Mouse (Mus musculus): Measurements from ENCODE around the gene Anapc15. TPM values are rescaled to one million over a fixed set of nuclear protein-coding genes. Genes with fewer than 3 reads are reported as not detected.

Anapc15 gene
- 85.0 TPM for polyA plus RNA-seq (2012; fragmentation: generic; extraction: Trizol)
- long read RNA-seq, experiment 1, transcript Anapc15-210 (6 exons, 3,103 nt), result major isoform, 10 of 33 reads
- long read RNA-seq, experiment 1, partial matches to known transcripts, result 3 of 33 reads
- long read RNA-seq, experiment 1, other reads (novel, unspliced or antisense), result 14 of 33 reads
- long read RNA-seq, experiment 2, transcript Anapc15-210 (6 exons, 3,103 nt), result minor isoform, 22 of 89 reads
- long read RNA-seq, experiment 2, transcript Anapc15-201 (5 exons, 937 nt), result major isoform, 30 of 89 reads
- long read RNA-seq, experiment 2, partial matches to known transcripts, result 7 of 89 reads
- long read RNA-seq, experiment 2, other reads (novel, unspliced or antisense), result 29 of 89 reads

DNA sequence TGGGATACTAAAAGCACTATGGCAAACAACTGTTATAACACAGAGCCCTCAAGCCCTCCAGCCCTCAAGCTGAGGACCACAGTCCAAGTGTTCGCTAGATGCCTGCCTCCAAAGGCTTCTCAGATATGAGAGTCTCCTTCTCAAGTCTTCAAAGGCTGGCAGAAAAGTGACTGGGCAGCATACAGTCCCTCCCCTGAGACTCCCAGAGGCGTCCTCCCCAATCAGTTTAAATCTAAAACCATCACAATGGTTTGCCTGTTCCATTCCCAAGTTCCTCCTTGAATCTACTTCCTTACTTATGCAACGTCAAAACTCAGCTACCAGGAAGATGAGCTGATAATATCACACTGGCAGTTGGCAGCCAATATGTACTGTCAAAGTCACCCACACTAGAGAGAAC is at the start of gene Anapc15:
Gene Anapc15 (plus strand): TSS at position 301 of the 400 bp plus-strand sequence.
- H3K36me3 ChIP-seq (ENCODE audit: control insufficient read depth, insufficient read depth), result no peaks in the 10 kb centered on the region
- no peaks in the 10 kb centered on the region for H3K79me2 ChIP-seq (ENCODE audit: control insufficient read depth, insufficient read depth)
- TF ChIP-seq MAX (IDR thresholded peaks at IDR 0.05), result no peak
- no peak for TF ChIP-seq USF1 (IDR thresholded peaks at IDR 0.05; ENCODE audit: low read depth)
- TF ChIP-seq MYOD1 (IDR thresholded peaks at IDR 0.05; ENCODE audit: control insufficient read depth, insufficient read length, low read depth), result no peak
- TF ChIP-seq MYOG (IDR thresholded peaks at IDR 0.05; ENCODE audit: control insufficient read depth, extremely low read depth, insufficient read length), result no peak
- no peak for TF ChIP-seq CEBPB (IDR thresholded peaks at IDR 0.05; ENCODE audit: low read depth)
- TF ChIP-seq FOSL1 (IDR thresholded peaks at IDR 0.05; ENCODE audit: insufficient read depth, low read length, poor library complexity, severe bottlenecking), result no peak
- no peak within 1 kb of the TSS for H3K4me3 ChIP-seq (ENCODE audit: insufficient read depth, poor library complexity, severe bottlenecking)
- H3K79me3 ChIP-seq (ENCODE audit: low read depth), result no peaks in the 10 kb centered on the region
- H3K27me3 ChIP-seq (ENCODE audit: control insufficient read depth, insufficient read depth, insufficient read length), result no peaks in the 10 kb centered on the region
- no peak within 1 kb of the TSS for H3ac ChIP-seq (ENCODE audit: control insufficient read depth, insufficient read length, low read depth)

DNA sequence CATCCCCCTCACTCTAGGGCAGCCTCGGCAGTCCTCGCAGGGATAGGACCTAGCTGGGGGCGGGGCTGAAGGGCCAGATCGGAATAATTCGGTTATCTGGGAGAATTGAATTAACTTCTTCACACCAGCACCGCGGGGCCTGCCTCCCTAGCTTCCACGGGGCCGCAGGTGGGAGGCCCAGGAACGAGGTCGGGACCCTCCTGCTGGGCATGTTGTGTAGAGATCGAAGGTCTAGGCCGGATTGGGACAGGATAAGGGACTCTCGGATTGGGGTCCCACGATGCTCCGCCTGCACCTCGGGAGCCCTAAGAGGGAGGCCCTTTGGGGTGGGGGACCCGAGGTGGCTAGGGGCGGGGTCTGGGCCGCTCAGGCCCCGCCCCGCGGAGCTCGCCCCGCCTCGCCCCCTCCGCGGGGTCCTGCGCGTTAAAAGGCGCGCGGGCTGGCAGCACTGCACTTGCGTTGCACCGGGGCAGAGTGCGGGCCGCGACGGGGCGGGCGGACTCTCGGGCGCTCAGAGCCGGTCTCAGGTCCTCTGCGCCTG is 45.6 kb upstream of the Anapc15 start, which contains the start of gene Phox2a:
Gene Phox2a (plus strand): TSS at position 453 of the 541 bp plus-strand sequence.
- Histone ChIP-seq H3K4me3 (ENCODE audit: insufficient read depth, poor library complexity, severe bottlenecking) (no peak within 1 kb of the TSS), H3K79me3 (ENCODE audit: low read depth) (no peaks in the 10 kb centered on the region), H3K79me2 (ENCODE audit: control insufficient read depth, insufficient read depth) (no peaks in the 10 kb centered on the region), H3ac (ENCODE audit: control insufficient read depth, insufficient read length, low read depth) (no peak within 1 kb of the TSS), H3K27me3 (ENCODE audit: control insufficient read depth, insufficient read depth, insufficient read length) (peaks cover 6% of the 10 kb centered on the region), H3K36me3 (ENCODE audit: control insufficient read depth, insufficient read depth) (no peaks in the 10 kb centered on the region)
- TF ChIP-seq USF1 (IDR thresholded peaks at IDR 0.05; ENCODE audit: low read depth) (no peak), CEBPB (IDR thresholded peaks at IDR 0.05; ENCODE audit: low read depth) (no peak), MYOD1 (IDR thresholded peaks at IDR 0.05; ENCODE audit: control insufficient read depth, insufficient read length, low read depth) (no peak), CTCF (IDR thresholded peaks at IDR 0.05; ENCODE audit: control insufficient read depth, insufficient read depth, insufficient read length) (no peak), MAX (IDR thresholded peaks at IDR 0.05) (no peak), FOSL1 (IDR thresholded peaks at IDR 0.05; ENCODE audit: insufficient read depth, low read length, poor library complexity, severe bottlenecking) (no peak), MYOG (IDR thresholded peaks at IDR 0.05; ENCODE audit: control insufficient read depth, extremely low read depth, insufficient read length) (no peak)

DNA sequence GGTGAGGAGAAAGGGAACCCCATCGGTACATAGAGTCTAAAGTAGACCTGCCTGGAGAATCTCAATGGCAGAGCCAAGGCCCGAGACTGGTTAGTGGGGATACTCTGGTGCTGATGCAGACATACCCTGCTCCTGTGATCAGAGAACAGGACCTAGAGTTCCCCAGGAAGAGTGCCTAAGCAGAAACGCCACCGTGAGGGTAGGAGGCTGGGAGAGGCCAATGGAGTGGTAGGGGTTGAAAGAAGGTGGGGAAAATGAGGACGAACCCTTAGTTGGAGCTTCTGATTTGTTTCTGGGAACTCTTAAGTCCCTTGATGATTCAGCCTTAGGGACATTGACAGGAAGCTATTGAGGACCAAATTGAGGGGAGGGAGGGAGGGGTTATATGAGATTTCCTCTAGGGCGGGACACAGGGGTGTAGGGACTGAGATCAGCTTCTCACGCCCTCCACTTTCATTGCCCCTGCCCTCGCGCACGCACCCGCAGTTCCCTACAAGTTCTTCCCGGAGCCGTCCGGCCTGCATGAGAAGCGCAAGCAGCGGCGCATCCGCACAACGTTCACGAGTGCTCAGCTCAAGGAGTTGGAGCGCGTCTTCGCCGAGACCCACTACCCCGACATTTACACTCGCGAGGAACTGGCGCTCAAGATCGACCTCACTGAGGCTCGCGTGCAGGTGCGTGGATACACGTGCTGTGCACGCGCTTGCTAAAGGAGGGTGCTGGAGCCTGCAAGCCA is 43.1 kb upstream of the Anapc15 start:
- H3K36me3 ChIP-seq (ENCODE audit: control insufficient read depth, insufficient read depth), result peaks cover 13% of the 10 kb centered on the region
- H3ac ChIP-seq (ENCODE audit: control insufficient read depth, insufficient read length, low read depth), result no peak overlapping the region
- no peaks in the 10 kb centered on the region for H3K79me2 ChIP-seq (ENCODE audit: control insufficient read depth, insufficient read depth)
- peaks cover 6% of the 10 kb centered on the region for H3K27me3 ChIP-seq (ENCODE audit: control insufficient read depth, insufficient read depth, insufficient read length)
- TF ChIP-seq FOSL1 (IDR thresholded peaks at IDR 0.05; ENCODE audit: insufficient read depth, low read length, poor library complexity, severe bottlenecking) (no peak), CTCF (IDR thresholded peaks at IDR 0.05; ENCODE audit: control insufficient read depth, insufficient read depth, insufficient read length) (no peak), MYOD1 (IDR thresholded peaks at IDR 0.05; ENCODE audit: control insufficient read depth, insufficient read length, low read depth) (no peak), USF1 (IDR thresholded peaks at IDR 0.05; ENCODE audit: low read depth) (no peak), CEBPB (IDR thresholded peaks at IDR 0.05; ENCODE audit: low read depth) (no peak), MYOG (IDR thresholded peaks at IDR 0.05; ENCODE audit: control insufficient read depth, extremely low read depth, insufficient read length) (no peak), MAX (IDR thresholded peaks at IDR 0.05) (no peak)
- H3K4me3 ChIP-seq (ENCODE audit: insufficient read depth, poor library complexity, severe bottlenecking), result no peak overlapping the region
- no peaks in the 10 kb centered on the region for H3K79me3 ChIP-seq (ENCODE audit: low read depth)

DNA sequence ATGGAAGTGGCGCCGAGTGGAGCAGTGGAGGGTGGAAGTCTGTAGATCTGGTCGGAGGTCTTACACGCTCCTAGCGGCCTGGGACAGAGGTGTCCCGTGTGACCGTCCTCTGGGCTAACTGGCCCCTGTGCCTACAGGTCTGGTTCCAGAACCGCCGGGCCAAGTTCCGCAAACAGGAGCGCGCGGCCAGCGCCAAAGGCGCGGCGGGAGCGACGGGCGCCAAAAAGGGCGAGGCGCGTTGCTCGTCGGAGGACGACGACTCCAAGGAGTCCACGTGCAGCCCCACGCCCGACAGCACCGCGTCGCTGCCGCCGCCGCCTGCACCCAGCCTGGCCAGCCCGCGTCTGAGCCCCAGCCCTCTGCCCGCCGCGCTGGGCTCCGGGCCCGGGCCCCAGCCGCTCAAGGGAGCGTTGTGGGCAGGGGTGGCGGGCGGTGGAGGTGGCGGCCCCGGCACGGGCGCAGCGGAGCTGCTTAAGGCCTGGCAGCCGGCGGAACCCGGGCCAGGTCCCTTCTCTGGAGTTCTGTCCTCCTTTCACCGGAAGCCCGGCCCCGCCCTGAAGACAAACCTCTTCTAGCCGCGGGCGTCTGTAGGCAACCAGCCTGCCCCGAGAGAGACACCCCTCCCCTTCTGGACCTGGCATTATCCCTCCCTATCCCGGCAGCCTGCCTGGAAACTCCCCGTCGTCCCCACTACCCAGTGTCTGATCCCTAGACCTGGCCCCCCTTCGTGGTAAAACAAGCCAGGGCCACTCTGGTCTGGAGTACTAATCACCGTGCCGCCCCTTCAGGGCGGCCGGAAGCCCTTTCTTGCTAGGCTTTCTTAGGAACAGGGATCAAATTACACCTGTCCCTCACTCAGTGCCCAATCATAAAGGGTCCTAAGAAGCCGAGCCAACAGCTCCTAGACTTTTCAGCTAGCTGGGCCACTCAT is 41.7 kb upstream of the Anapc15 start:
- Histone ChIP-seq H3K4me3 (ENCODE audit: insufficient read depth, poor library complexity, severe bottlenecking) (no peak overlapping the region), H3ac (ENCODE audit: control insufficient read depth, insufficient read length, low read depth) (no peak overlapping the region), H3K27me3 (ENCODE audit: control insufficient read depth, insufficient read depth, insufficient read length) (peaks cover 6% of the 10 kb centered on the region), H3K79me2 (ENCODE audit: control insufficient read depth, insufficient read depth) (no peaks in the 10 kb centered on the region), H3K36me3 (ENCODE audit: control insufficient read depth, insufficient read depth) (peaks cover 21% of the 10 kb centered on the region), H3K79me3 (ENCODE audit: low read depth) (no peaks in the 10 kb centered on the region)
- TF ChIP-seq MAX (IDR thresholded peaks at IDR 0.05) (no peak), MYOG (IDR thresholded peaks at IDR 0.05; ENCODE audit: control insufficient read depth, extremely low read depth, insufficient read length) (no peak), MYOD1 (IDR thresholded peaks at IDR 0.05; ENCODE audit: control insufficient read depth, insufficient read length, low read depth) (no peak)

Measured in C2C12 (cell line).